20 mouse cellular contexts compared by ENCODE assay signal in genomic region chr14:19950812-19951211, GRCm38 (mm10). TPM values are rescaled to one million over a fixed set of nuclear protein-coding genes. Genes with fewer than 3 reads are reported as not detected.
DNase-seq lines count a peak whose midpoint lies in the region; ATAC-seq and TF ChIP-seq lines count a peak whose summit lies in the region.
"Had no signal": no experiment of that assay in that cellular context is flagged by ENCODE, and none has a peak within 500 bp of the region (broad histone marks: within the 10 kb centered on the region; RNA-seq: fewer than 3 reads in every experiment).

No protein-coding gene starts in this region.

- ATAC-seq in common myeloid progenitor, adult 5-6 weeks (replicated peaks; ENCODE audit: low read depth, poor library complexity, severe bottlenecking), result 0 out of 2 replicates have a peak, but pooled peaks have one; percentile 19
- 0 out of 2 replicates have a peak, but pooled peaks have one; percentile 33 for ATAC-seq in megakaryocyte progenitor cell, adult 5-6 weeks (replicated peaks; ENCODE audit: poor library complexity)
- ATAC-seq: forebrain, embryonic 13.5 days; forebrain, postnatal 0 days had no signal

- no peak for TF ChIP-seq CTCF in layer of hippocampus, adult 2 months (conservative IDR thresholded peaks at IDR 0.05)

- DNase-seq in layer of hippocampus, adult 2 months (ENCODE audit: low spot score in 2 of 2), result no peak
- no peak for DNase-seq in layer of hippocampus, adult 11-12 months (ENCODE audit: low spot score)
- peak; percentile 11 for DNase-seq in lung, postnatal 25 days (ENCODE audit: low spot score)
- DNase-seq in lung, postnatal 14 days, result no peak
- no peak for DNase-seq in spleen, postnatal 10 days (ENCODE audit: low spot score in 2 of 2)
- DNase-seq: adrenal gland, adult 8-10 months; adrenal gland, postnatal 36 days; cerebellum, adult 11 months; cerebellum, adult 8-10 months; cerebellum, postnatal 14 days; forebrain, postnatal 0 days; gastrocnemius, postnatal 25 days; heart, postnatal 14 days had no signal

- no peak overlapping the region for H3K4me3 ChIP-seq in layer of hippocampus, adult 2 months
- H3K4me3 ChIP-seq: embryonic facial prominence, embryonic 13.5 days; forebrain, embryonic 13.5 days; heart, embryonic 10.5 days; heart, embryonic 15.5 days had no signal

- peak overlapping the region; percentile 18; the same call in 1 of the 2 replicates for H3K27ac ChIP-seq in layer of hippocampus, adult 2 months
- H3K27ac ChIP-seq: embryonic facial prominence, embryonic 13.5 days; forebrain, embryonic 13.5 days; heart, embryonic 10.5 days; heart, embryonic 15.5 days; hindbrain, embryonic 14.5 days had no signal

RNA-seq across cellular contexts. Expression of gene Gng2, which starts 26.6 kb away (rescaled TPM):
- 100 to 1,000 TPM; 285 to 305 TPM for total RNA-seq in layer of hippocampus, adult 2 months (2021)
- total RNA-seq in common myeloid progenitor, adult 5-6 weeks (2017), result 38.7 TPM in 2 replicates
- 47.7 and 53.6 TPM in 2 replicates for total RNA-seq in megakaryocyte progenitor cell, adult 5-6 weeks (2015)
- total RNA-seq in megakaryocyte progenitor cell, adult 5-6 weeks (2017), result 32.1 and 67.0 TPM in 2 replicates
